Mouse (Mus musculus) bone marrow macrophage, adult 2 months (primary cell): ENCODE results near the gene Sgcd. TPM values are rescaled to one million over a fixed set of nuclear protein-coding genes. Genes with fewer than 3 reads are reported as not detected.

Source experiments
- H3K27ac ChIP-seq: 2 replicates; pipeline ENCODE4 v1.5.1; 2012; ENCODE audit warnings: low read depth, low read length; ENCODE audit not compliant: insufficient read depth
- H3K4me1 ChIP-seq: 2 replicates; pipeline ENCODE4 v1.6.1; 2012; ENCODE audit warnings: low read length; ENCODE audit not compliant: control insufficient read depth, insufficient read depth
- H3K4me3 ChIP-seq: 2 replicates; pipeline ENCODE4 v1.5.1; 2012; ENCODE audit warnings: mild to moderate bottlenecking, low read length, moderate library complexity; ENCODE audit not compliant: insufficient read depth
- CTCF ChIP-seq: IDR thresholded peaks from 2 replicates; pipeline ENCODE4 v1.5.1; 2012; ENCODE audit warnings: low read depth, mild to moderate bottlenecking, low read length, moderate library complexity
- POLR2A ChIP-seq: IDR thresholded peaks from 2 replicates; pipeline ENCODE4 v1.6.1; 2012; ENCODE audit warnings: mild to moderate bottlenecking, low read depth, low read length, borderline replicate concordance
- polyA plus RNA-seq: library from polyadenylated mRNA; stranded (reverse); fragments of >200 nt; gene quantifications from 2 replicates; pipeline ENCODE4 v1.2.4, GENCODE M21; 2012; ENCODE audit not compliant: missing spikeins, insufficient read depth, insufficient read length

The Sgcd gene
- polyA plus RNA-seq, 1 experiment = not detected

GRCm38 (mm10) chr11:47939795-47940194 is 49.0 kb downstream of the Sgcd start:
- no peaks in the 10 kb centered on the region for H3K4me1 ChIP-seq
- H3K27ac ChIP-seq = no peak overlapping the region
- no peak overlapping the region for H3K4me3 ChIP-seq
- TF ChIP-seq CTCF = no peak

DNA sequence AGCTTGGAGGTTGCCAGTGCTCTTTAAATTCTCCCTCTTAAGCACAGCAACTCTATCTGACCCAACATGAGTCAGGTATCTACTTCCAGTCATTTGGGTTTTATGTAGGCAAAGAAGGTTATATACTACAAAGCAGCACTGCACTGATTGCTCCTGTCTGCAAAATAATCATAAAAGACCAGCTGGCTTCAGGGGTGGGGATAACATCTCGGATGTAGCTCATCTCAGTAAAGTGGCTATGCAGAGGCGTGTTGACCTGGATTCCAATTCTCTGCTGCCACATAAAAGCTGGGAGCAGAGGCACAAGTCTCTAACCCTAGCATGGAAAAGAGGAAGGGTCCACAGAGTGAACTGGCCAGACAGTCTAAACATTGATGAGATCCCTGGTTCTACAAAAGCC is 71.2 kb downstream of the Sgcd start:
- Histone ChIP-seq H3K27ac (no peak overlapping the region), H3K4me3 (no peak overlapping the region), H3K4me1 (no peaks in the 10 kb centered on the region)
- TF ChIP-seq CTCF (no peak), POLR2A (no peak)

- Histone ChIP-seq H3K27ac (no peak overlapping the region), H3K4me3 (no peak overlapping the region), H3K4me1 (no peaks in the 10 kb centered on the region)
- no peak for TF ChIP-seq CTCF
Measured at GRCm38 (mm10) chr11:47891617-47892172, 97.1 kb downstream of the Sgcd start.

GRCm38 (mm10) chr11:47890315-47890714 is 98.5 kb downstream of the Sgcd start:
- Histone ChIP-seq H3K27ac (no peak overlapping the region), H3K4me3 (no peak overlapping the region), H3K4me1 (no peaks in the 10 kb centered on the region)
- TF ChIP-seq CTCF (no peak), POLR2A (no peak)

GRCm38 (mm10) chr11:47885310-47885709 is 103.5 kb downstream of the Sgcd start:
- Histone ChIP-seq H3K4me3 (no peak overlapping the region), H3K27ac (no peak overlapping the region), H3K4me1 (no peaks in the 10 kb centered on the region)
- no peak for TF ChIP-seq CTCF
- no peak for TF ChIP-seq POLR2A

- no peak overlapping the region for H3K27ac ChIP-seq
- H3K4me3 ChIP-seq = no peak overlapping the region
- no peaks in the 10 kb centered on the region for H3K4me1 ChIP-seq
- TF ChIP-seq POLR2A (no peak), CTCF (no peak)
Measured at GRCm38 (mm10) chr11:47883545-47883944, 105.2 kb downstream of the Sgcd start.

DNA sequence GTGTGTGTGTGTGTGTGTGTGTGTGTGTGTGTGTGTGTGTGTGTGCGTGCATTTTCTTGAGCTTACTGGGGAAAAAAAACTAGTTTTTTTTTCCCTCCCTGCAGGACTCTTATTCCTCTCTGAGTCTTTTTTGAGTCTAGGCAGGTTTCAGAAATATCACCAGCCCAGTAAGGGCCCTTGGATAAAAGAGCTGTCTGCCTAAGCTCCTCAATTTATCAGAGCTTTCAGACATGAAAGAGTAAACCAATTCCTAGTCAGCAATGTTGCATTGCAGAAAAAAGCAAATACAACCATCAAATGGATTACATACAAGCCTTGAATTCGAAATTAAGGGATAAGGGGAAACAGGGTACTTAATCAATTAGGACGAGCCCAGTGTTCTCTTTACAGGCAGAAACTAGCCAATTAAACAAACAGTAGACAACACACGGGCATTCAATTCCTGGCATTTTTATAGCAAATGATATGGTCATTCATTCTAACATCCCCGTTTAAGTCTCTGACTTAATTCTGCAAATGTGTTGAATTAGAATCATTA is 112.1 kb downstream of the Sgcd start:
- no peak overlapping the region for H3K4me3 ChIP-seq
- no peaks in the 10 kb centered on the region for H3K4me1 ChIP-seq
- no peak overlapping the region for H3K27ac ChIP-seq
- no peak for TF ChIP-seq POLR2A
- no peak for TF ChIP-seq CTCF

GRCm38 (mm10) chr11:47845894-47846293 is 142.9 kb downstream of the Sgcd start:
- no peaks in the 10 kb centered on the region for H3K4me1 ChIP-seq
- TF ChIP-seq POLR2A (no peak), CTCF (no peak)
- no peak overlapping the region for H3K4me3 ChIP-seq
- H3K27ac ChIP-seq = no peak overlapping the region

DNA sequence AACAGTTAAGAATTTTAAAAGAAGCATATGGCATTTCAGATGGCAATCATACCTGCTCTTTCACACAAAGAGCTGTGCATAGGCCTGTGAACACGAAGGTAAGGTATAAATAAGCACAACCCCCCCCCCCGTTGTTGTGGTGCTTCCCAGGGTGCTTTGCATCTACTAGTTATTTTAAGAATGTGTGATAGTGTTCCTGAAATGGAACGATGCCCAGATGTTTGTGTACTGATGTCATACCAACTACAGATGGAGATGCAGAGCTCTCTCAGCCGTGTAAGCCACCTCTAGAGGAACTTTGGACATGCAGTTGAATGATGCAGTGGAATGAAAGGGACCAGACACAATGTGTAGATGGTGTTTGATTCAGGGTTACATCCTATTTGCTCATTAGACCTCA is 155.5 kb downstream of the Sgcd start:
- no peak for TF ChIP-seq POLR2A
- TF ChIP-seq CTCF = no peak
- Histone ChIP-seq H3K27ac (no peak overlapping the region), H3K4me1 (no peaks in the 10 kb centered on the region), H3K4me3 (no peak overlapping the region)

DNA sequence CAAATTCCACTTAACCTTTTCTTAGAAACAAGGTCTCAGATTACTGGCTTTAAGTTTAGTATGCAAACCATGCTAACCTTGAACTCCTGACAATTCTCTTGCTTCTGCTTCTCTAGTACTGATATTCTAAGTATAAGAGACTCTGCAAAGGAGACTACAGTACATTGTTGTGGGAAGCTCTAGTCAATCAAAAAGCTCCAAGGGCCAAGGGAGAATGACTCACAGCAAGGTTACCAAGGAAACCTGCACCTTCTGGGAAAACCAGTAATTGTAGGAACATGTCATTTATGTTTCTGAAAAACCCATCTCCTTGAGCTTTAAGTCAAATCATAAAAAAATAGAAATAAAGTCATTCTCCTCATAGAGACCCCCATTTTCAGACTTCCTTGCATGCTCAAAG is 178.5 kb downstream of the Sgcd start:
- Histone ChIP-seq H3K4me1 (no peaks in the 10 kb centered on the region), H3K27ac (no peak overlapping the region), H3K4me3 (no peak overlapping the region)
- no peak for TF ChIP-seq CTCF
- no peak for TF ChIP-seq POLR2A
